Mouse (Mus musculus) adrenal gland (tissue): ENCODE measurements around the gene Slc25a39.

ENCODE experiments used
- microRNA-seq, 2 experiments: library from miRNA; unstranded; fragments of <30 nt; microRNA quantifications; one replicate each; pipeline ENCODE4; 2019

Gene Slc25a39

Small RNA genes within 50 kb of the gene (microRNA-seq; reads per million reads assigned to microRNA genes)
- 0.57 to 0.62 reads per million in 2 experiments for gene Mir6930
